Mouse (Mus musculus) urinary bladder, adult 2 months (tissue): Measurements from ENCODE around the gene Frmd4a. TPM values are rescaled to one million over a fixed set of nuclear protein-coding genes. Genes with fewer than 3 reads are reported as not detected.

Experiments
- DNase-seq: peaks from one replicate; pipeline ENCODE4 v3.0.0; 2022; ENCODE audit warnings: low spot score
- polyA plus RNA-seq: library from polyadenylated mRNA; depleted of rRNA; stranded (reverse); fragments of >200 nt; gene quantifications from 2 replicates; pipeline ENCODE4 v1.2.3, GENCODE M21; 2012

Frmd4a gene
- polyA plus RNA-seq, 1 experiment: 7.1 TPM

DNA sequence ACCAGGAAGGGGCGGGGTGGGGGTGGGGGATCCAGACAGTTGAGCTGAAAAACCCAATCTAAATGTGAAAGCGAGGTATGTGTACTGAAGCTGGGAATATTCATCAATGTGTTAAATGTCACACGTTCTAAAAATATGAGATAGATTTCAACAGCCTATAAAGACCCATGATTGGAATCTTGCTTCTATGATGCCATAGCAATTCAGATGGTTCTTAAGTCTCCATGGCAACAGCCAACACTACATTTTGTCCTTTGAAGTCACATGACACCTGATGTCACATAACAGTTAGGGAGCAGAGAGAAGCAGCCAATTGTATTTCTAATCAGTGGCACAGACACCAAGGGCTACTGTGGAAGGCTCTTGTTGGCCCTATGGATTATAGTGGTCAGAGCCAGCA lies 120.0 kb downstream of the Frmd4a start:
- DNase-seq: no peak

DNA sequence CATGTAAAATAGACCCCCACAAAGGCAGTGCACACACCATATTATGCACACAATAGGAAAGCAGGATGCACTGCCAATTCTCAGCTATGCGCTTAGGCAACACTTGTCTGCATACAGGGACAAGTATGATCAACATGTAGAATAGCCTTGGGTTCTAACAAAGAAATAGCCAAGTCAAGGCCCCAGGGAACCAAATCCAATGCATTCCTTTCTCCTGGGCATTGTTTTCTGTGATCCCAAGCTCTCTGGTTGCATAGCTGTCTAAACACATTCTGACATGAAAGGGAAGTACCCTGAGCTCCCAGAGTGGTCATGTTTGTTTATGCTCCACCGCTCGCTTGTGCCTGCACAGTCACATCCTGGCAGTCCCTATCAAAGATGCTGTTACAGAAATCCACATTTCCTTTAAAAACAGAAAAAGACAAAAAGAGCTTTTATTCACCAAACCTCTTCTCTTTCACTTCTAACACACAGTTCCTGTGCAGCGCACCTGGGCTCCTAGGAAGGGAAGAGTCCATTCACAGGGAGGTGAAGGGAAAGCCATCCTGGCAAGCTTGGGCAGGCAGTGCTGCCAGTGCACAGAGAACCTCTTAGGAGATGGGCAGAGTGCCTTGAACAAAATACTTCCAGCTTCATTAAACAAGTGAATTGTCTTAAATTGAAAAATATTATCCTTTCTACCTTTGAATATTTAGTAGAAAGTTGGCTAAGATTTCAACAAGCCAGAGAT lies 124.9 kb downstream of the Frmd4a start:
- DNase-seq: no peak

DNA sequence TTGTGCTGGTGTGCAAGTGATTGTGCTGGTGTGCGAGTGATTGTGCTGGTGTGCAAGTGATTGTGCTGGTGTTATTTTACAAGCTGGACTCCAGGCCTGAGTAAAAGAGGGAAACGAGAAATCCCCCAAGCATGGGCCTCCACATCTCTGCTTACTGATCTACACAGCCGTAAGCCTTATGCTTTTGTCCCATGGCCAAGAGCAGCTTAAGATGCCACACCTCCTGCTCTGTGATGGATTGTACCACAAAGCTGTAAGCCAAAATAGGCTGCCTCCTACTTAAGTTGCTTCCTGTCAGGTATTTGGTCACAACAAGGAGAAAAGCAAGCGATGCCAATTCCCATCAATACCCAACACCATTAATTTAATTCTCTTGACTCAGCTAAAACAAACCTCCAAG lies 126.9 kb downstream of the Frmd4a start:
- DNase-seq: no peak

DNA sequence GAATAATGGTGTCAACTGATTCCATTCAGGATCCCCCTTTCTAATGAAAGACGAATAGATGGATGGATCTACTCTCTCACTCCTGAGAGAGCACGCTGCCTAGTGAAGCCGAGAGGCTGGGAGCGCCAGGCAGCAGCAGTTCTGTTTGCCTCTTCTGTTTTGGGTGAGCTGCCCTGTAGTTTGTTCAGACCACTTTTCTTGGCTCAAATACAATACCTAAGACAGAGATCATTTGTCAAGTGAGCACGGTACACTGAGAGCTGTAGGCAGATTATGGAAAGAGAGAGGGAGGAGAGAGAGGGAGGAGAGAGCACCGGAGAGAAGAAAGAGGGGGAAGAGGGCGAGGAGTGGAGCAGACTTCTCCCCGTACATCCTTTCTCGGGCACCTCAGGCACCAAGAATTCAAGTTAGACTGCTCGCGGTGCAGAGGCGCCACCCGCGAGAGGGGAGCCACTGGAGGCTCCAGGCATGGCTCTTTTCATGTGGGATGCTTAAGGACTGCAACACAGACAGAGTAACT lies 135.1 kb downstream of the Frmd4a start:
- no peak for DNase-seq

DNA sequence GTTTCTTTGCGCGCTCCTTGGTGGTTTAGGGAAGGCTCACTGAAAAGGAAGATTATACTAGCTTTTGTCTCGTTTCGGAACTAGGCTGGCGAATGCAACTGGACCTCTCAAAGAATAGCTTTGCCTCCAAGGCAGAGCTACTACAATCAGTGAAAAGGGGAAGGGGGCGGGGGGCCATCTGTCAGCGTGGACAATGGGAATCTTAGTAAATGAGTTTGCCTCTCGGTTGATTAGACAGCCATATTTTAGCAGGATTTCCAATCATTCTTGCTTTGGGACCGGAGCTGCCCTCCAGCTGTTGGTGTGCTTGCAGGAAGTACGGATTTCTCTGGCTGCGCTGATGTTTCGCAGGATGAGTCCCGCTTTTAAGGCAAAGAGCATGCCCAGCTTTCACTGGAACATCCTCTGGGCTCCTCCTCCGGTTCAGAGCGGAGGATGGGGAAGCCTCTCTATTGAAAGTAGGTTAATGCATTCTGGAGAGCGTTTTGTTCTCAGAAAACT lies 135.7 kb downstream of the Frmd4a start:
- DNase-seq: no peak

DNA sequence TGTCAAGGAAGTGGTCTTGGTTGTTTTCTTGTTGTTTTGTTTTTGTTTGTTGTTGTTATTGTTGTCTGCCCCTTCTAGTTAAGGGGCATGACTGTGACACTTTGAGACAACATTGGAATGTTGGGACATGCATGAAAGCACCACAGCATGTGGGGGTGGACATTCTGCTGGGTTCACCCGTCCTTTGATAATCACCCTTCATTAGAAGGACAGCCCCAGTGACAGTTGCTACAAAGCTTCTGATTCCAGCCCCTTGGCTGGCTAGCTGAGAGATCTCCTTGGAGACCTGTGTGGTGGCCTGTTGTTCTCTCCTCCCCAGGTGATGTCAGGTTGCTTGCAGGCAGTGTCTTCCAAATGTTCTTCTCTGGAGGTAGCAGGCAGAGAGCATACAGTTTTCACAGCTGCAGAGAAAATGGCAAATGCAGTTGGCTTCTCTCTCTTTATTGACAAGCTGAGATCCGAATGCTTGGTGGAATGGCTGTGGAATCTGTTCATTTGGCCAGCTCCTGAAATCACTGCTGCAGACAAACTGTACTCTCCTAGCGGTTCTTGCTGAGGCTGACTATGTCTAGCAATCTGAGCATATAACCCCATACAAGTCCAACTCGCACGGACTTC lies 136.6 kb downstream of the Frmd4a start:
- no peak for DNase-seq

DNA sequence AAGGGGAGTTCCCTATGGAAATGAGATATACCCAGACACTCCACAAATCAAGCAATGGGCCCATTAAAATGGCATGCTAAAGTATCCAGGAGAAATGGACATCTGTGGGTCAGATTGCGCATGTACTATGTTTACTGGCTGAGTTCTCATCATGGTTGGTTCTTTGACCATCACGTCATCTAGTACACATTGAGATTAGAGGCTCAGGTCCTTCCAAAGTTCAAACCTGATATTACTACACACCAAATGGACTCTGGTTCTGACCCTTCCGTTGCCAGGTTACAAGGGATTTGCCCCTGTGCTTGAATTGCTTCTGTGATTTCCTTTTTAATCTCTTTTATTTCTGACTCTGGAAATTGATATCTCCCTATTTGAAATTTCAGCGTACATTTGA lies 137.1 kb downstream of the Frmd4a start:
- no peak for DNase-seq

DNA sequence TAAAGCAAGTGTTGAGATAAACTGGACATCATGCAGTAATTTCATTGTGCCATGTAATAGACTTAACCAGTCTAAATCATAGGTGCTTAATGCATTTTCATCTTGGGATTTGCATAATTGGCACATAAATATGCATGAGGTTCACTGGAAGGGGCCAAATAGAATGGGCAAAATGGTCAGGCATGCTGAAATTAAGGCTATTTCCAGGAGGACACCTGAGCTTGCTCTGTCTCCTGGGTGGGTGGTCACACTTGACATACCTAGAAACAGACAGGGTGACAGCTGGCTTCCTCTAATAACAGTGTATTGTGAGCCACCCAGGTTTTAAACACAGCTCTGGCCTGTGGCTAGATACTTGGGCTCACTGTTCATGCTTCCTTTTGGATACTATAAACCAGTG lies 137.9 kb downstream of the Frmd4a start:
- DNase-seq: no peak

DNA sequence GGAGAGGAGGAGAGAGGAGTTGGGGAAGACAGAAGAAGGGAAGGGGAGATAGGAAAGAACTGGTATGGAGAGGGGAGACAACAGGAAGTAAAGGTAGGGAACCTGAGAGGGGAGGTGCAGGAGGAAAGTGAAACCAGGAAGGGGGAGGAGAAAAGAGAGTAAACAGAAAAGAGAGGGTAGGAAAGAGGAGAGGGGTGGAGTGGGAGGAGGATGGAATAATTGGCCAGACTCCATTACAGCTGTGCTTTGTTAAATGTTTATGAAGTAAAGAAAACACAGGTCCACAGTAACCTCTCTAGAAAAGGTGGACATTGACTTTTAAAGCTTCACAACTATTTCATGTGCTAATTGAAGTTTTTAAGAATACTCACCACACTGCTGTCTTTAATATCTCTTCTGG lies 139.0 kb downstream of the Frmd4a start:
- no peak for DNase-seq

DNA sequence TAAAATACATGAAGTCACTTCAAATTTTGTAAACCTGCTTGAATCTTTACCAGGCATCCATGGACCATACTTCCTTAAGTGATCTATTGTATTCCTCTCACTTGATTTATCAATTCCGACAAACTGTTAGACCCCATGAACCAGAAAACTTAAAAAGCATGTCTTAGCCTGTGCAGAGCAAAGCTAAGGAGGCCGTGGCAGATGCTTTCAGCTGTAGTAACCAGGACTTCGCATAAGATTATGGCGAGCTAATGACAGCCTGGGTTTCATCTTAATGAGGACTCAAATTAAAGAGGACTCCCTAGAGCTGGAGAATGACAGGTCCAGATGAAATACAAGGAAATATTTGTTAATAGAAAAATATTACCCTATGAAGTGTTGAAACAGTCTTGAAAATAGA lies 139.9 kb downstream of the Frmd4a start:
- no peak for DNase-seq

DNA sequence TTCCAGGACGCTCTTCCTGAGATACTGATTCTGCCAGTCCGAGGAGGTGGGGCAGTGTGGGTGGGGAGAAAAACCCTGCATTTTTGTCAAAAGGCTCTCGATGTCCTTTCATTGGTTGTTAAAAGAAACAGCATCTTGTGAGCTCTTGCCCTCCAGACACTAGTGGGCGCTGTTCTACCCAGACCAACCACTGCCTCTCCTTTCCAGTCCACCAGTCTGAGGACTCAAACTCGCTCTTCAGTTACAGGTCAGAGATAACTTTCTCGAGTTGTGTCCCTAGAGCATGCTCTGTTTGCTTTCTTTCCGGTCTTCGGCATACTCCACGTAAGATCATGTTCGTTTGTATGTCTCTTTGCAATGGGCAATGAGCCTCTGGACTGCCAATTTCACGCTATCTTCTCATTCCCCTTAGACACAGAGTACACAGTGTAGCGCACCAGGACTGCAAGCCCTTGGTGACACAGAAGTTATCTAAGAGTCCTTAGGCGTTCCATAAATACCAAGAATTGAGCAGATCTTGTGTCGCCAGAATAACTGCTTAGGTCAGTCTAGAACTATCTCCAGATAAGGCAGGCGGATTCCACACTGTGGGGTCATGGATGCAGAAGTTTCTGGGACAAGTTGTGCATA lies 142.2 kb downstream of the Frmd4a start:
- no peak for DNase-seq

DNA sequence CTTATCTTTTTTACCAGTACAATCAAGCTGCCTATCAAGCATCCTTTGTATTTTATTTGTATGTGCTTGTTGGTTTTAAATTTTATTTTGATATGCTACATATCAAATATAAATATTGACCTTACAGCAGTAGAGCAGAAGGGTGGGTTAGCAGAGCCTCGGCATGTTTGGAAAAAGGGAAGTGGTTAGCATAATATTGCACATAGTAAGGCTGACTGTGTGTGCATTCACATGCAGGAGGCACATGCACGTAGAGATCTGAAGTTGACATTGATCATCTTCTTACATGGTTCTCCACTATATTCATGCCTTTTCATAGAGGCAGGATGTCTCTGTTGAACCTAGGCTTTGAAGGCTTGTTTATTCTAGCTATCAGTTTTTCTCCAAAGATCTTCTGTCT lies 148.7 kb downstream of the Frmd4a start:
- DNase-seq: no peak

DNA sequence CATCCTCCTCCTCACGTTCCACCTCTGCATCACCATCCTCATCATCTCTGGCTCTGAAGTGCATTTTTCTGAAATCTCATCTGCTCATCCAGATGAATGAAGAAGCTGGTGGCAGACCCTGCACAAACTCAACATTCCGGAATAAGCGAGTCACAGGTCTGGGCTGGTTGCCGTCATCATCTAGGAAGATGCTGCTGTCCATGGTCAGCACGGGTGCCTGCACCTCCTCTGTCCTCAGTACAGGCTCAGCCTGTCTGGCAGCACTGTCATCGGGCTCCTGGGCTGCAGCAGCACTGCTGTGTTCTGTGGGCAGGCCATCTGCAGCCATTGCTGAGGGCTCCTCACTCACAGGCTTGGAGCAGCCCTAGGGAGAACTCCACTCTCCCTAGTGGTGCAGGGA lies 149.6 kb downstream of the Frmd4a start:
- DNase-seq: no peak

DNA sequence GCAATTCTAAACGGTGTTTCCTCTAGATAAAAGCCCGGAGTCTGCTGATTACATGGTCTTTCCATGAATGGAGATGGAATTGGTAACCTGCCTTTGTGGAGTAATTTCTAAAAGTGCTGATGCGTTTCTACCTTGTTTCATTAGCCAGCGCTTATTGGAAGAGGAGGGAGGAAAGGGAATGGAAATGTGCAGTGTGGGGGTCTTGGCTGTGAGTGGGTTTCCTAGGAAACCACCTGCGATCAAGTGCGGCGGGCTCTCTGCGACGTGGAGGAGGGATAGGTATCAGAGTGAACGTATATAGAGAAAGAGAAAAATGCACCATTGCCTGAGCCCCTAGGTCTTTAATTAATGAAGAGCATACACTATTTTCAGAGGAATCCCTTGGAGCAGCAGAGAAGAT lies 152.2 kb downstream of the Frmd4a start:
- DNase-seq: no peak

DNA sequence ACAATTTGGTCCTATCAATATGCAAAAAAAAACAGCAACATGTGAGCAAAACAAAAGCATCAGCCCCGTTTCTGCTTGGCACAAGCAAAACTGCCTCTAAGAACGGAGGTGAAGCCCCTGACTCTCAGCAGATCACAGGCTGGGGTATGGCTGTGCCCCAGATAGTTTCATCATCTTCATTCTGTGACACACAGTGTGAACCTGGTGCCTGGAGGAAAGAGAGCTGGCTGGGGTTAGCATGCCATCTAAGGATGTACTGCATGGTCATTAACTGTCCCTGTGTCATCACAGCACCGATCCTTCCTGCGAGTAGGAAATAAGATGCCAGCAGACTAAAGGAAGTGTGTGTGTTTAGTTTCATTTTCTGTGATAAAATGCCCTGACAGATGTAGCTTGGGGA lies 152.7 kb downstream of the Frmd4a start:
- no peak for DNase-seq

DNA sequence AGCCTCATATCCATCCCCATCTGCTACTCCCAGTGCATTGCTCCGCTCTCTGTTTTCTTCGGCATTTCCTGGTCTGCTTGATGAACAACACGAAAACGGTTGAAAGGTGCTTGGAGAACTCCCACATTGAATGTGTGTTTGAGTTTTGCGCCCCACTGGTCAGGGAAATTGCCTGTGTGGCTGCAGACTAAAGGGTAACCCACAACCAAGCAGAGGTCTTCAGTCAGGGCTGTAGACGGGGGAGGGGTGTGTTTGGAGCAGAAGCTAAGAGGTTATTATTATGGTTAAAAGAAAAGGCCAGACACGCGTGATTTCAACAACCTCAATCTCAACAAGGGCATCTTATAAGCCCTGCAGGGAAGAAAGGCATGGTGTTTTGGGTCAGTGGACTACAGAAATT lies 167.5 kb downstream of the Frmd4a start:
- DNase-seq: no peak

DNA sequence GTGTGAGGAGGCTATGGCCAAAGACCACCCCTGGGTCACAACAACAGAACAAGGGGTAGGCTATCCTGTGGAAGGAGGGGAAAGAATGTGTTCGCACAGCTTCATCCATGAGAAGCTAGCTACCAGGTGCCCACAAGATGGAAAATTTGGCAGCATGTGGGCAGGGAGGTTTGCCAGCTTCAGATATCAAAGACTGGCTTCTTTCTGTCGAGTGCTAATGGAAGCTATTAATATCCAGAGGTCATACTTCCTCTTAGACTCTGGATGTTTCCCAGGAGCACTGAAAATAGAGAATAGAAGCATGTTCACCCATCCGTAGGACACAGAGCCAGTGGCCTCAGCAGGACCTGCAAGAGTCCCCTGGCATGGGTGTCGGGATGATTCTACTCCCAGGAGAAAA lies 170.0 kb downstream of the Frmd4a start:
- DNase-seq: no peak

DNA sequence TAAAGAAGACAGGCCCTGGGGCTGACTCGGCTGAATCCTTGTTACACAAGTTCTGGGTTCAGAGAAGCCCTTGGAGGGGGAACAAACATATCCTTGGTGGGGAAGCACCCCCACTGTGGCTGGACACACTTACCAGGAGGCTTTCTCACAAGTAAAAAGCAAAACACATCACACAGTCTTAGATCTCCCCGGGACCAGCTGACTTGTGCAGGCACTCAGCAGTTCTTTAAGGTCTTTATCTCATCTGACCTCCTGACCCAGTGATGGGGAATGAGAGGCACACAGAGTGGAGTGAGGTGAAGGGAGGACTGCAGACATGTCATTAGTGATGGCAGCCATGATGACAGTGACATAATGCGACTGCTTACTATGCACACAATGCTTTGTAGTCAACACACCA lies 170.8 kb downstream of the Frmd4a start:
- no peak for DNase-seq

DNA sequence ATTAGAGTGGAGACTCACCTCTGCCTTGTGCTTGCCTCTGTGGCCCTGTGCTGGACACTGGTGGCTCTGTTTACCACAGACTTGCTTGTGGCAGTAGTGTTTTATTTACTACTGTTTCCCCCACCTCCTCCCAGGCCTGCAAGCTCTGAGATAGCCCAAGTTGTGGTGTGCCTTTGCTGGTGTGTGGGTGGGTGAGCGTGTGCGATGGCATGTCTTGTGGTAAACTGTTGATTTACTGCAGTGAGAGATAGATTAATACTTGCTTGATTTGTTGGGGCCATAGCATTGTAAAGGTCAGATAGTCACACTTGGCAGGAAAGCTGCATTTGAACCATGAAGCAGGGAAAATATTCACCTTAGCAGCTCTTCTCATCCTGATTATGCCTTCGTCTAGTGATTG lies 172.8 kb downstream of the Frmd4a start:
- no peak for DNase-seq

DNA sequence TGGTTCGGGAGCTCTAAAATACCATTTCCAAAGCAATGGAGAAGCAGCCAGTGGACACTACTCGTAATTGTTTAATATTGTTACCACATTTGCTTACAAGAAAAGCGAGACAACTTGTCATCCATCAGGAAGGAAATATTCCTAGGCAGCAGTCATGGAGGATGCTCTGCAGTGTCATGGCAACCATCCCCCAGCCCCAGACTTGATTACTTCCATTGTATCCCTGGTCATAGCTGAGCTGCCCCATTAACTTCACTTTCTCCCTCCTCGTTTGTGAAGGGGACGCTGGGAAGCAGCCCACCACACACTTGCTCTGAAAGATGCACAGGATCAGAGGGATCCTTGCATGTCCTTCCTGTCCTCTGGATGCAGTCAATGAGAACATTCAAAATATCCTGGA lies 173.5 kb downstream of the Frmd4a start:
- DNase-seq: no peak

DNA sequence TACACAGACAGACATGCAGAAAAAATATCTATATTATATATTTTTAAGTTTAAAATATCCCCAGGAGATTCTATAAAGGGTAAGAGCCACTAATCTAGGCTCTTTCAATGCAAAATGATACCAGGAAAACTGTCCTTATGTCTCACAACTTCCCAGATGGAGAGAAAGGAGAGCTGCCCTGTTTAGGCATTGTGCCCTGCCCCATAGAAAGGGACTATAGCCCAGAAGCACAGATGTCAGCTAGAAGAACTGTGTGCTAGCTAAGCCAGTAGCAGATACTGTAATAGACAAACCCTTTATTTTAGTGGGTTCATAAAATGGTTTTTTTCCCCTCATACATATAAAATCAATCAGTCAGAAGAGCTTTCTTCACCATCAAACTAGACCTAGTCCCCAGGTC lies 175.7 kb downstream of the Frmd4a start:
- DNase-seq: no peak

DNA sequence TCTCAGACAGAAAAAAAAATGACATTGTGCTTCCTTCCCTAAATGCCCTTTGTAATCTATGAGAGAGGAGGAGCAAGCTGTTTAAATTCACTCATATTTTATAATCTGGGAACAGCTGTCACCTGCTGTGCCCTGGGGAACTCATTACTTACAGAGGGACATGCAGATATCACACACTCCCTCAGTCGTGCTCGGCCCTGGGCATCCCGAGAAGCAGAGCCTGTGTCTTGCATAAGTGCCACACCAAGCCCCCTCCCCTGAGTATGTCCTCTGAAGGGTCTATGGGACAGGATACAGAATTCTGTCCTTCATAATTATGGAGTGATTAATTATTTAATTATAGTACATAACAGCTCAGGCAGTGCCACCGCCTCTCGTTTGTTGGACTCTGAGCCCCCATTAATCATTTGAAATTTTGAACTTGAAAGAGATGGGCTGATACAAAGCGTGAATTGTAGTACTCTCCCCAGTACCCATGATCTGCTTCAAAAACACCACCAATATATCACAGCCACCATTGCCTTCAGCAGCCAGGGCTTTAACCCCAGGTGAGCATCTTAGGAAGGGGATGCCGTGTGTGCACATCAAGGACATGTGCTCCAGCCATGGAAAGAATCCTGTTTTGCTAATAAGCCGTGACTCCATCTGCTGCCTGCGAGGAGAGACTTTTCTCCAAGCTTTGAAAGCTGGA lies 177.0 kb downstream of the Frmd4a start:
- no peak for DNase-seq
